Mouse (Mus musculus) left cerebral cortex, postnatal 14 days (tissue): ENCODE measurements at regions not wholly inside any gene's neighbourhood (a gene's known extent, or its start where the extent isn't known, plus 50 kb on each side); places are given as distances from the start of the nearest gene placed in this dataset.

Experiments
- DNase-seq, 2 experiments: peaks; one replicate each; pipeline ENCODE4 v3.0.0; 2021 to 2022; ENCODE audit warnings: low spot score in 2 of 2, mixed read lengths in 1 of 2
- intact Hi-C: fragments of 180-260 bp; cut with DNase I; formaldehyde crosslinking; loops from one replicate; pipeline ENCODE4 v1.15.1; 2025

DNA sequence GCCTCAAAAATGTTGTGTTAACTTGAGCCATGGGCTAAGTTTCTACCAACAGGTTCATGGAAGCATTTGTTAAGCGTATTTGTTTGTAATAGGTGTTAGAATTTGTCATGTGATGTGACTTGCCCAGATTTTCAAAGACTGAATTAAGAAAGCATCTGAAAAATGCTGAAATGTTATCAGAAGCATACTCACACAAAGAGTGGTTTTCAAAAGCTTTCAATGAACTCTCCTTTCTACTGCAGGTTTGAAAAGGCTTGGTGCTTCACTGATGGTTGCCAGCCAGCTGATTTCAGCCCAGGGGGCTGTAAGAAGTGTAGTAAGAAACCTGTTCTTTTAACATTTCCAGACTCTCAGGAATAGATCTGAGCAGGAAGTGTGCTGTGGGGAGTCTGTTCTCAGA, 238.1 kb upstream of the Tet2 start:
- intact Hi-C loops: no loop called here
- DNase-seq: no peak

DNA sequence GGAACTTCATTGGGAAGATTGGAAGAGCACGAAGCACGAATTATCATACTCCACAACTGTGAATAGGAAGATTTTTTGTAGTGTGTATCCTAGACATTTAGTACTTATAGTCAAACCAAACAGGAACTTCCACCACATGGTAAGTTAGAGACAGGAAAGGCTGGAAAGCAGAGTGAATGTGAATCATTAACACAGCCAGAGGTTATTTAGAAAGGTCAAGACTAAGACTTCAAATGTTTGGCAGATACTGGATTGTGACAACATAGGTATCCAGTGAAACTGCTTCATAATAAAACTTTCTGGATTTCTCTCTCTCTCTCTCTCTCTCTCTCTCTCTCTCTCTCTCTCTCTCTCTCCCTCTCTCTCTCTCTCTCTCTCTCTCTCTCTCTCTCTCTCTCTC, 246.4 kb upstream of the Tet2 start:
- intact Hi-C loops: no loop called here
- no peak for DNase-seq

DNA sequence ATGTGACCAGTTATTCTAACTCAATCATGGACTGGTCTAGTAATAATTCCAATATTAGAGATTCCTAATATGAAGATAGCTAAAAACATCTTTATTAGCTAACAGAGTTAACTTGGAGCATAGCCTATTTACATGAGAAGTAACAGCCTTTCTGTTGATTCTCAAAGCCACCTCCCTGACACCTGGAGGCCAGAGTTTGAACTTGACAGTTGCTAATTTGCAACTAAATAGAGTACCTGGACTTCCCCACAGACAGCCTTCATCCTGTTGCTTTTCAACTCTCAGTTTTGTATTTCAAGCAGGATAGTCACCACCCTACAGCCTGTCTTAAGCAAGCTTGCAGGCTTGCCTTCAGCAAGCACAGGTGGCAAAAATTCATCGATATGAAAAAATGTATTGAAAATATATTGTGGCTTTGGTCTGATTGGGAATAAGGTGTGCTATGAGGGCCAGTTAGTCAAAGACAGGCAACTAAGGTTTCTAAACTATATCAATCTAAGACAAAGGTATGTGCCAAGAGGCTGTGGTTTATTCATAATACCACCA, 264.1 kb upstream of the Tet2 start:
- no peak for DNase-seq
- intact Hi-C loops: no loop called here

DNA sequence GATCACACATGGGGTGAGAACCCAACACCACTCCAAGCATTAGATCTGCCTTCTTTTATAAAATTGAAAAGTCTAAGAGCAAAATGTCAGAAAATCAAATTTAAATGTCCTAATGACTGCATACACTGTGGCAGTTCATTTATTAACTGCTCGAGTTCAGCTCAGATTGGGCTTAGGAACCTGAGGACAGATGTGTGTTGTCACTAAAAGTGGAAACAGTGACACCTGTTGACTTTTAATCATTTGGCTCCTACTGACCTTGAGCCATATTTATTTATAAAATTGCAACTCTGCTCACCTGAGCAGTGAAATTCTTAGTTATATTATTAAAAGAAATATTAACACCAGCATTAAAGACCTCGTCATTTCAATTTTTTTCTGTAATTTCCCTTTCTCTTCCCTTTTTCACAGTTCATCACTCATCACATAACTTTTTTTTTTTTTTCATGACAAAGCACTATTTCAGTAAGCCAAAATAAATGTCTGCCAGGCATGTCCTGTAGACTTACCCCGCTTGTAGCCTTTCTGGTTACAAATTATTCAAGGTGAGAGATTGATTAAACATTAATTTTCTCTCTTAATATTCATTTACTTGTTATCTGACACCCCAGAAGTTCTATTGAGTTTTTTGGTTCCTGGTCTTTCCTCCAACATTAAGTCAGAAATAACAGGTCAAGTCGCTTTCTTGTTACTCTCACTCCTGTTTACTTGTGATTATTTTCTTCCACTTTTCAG, 274.2 kb upstream of the Tet2 start:
- no peak for DNase-seq
- intact Hi-C loops: no loop called here

DNA sequence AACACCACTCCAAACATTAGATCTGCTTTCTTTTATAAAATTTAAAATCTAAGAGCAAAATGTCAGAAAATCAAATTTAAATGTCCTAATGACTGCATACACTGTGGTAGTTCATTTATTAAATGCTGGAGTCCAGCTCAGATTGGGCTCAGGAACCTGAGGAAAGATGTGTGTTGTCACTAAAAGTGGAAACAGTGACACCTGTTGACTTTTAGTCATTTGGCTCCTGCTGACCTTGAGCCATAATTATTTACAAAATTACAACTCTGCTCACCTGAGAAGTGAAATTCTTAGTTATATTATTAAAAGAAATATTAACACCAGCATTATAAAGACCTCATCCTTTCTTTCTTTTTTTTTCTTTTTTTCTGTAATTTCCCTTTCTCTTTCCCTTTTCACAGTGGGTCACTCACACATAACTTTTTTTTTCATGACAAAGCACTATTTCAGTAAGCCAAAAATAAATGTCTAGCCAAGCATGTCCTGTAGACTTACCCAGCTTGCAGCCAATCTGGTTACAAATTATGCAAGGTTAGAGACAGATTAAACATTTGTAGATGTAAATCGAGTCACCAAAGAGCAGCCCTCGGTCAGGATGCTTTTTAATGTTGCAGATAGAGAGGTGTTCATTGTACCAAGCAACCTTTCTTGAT, 288.9 kb upstream of the Tet2 start:
- DNase-seq: no peak
- intact Hi-C loops: no loop called here

DNA sequence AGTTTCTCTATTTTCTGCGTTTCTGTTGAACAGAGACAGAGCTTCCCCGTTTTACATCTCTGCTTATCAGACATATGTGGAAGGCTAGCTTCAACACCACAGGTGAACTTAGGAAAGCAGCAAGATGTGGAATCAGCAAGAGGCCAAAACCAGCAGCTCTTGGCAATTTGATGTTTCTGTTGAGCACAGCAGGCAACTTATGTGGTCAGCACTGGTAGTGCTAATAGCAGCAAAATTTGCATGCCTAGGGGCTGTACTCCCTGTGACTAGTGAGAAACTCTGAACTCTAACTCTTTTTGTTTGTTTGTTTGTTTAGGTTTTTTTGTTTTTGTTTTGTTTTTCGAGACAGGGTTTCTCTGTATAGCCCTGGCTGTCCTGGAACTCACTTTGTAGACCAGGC, 289.5 kb upstream of the Tet2 start:
- intact Hi-C loops: no loop called here
- no peak for DNase-seq

DNA sequence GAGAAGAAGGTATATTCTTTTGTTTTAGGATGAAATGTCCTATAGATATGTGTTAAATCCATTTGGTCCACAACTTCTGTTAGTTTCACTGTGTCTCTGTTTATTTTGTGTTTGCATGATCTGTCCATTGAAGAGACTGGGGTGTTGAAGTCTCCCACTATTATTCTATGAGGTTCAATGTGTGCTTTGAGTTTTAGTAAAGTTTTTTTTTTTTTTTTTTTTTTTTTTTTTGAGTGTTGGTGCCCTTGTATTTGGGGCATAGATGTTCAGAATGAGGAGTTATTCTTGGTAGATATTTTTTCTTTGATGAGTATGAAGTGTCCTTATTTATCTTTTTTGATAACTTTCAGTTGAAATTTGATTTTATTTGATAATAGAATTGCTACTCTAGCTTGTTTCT, 301.4 kb upstream of the Tet2 start:
- intact Hi-C loops: no loop called here

DNA sequence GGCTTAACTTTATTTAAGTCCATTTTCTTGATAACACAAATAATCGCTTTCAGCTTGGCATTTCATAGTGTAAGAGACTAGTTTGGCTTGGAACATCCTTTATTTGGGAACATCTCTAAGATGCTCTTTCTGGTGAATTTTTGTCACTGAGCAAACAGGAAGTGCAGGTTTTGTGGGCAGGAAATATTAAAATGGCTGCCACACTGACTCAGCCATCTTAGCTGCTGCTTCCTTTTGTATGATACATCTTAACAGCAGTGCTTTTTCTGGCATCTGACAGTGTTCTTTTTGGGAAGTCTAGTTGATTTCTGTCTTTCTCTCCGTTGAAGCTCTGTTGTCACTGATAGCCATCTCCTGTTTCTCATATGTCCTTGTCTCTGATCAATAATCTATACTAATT, 329.4 kb upstream of the Tet2 start:
- intact Hi-C loops: loop anchor here (10.0 kb wide), 1 partner anchor 560 kb away; the partner anchor contains the start of gene Ppa2
- DNase-seq: no peak

More for the DNA sequence above, 301.4 kb upstream of the Tet2 start:
- no peak for DNase-seq

DNA sequence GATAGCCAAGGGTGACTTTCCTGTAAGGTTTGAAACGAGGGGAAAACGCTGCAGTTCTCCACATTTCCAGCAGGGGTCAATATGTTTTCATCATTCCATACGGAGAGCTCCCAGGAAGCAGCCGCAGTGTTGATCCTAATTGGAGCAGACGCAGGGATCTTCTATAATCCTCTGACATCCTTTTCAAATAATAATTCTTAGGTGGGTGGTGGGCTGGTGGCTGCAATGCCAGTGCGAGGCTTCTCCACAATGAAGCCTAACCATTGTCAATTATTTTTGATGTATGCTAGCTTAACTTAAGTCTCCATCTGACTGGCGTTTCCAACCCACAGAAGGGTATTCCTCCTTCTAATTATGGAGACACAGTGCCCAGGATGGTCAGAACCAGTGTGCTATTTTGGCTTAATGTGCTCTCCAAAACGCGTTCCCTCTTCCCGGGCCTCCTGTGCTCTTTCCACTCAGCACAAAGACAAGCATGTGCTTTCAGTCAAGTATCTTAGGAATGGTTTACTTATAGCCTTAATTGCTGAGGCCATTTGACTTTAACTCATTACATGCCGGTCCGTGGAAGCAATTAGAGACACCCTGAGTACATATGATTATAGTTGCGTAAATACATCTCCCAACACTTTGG, 331.6 kb upstream of the Tet2 start:
- peak; percentile 86 to 91 for DNase-seq
- intact Hi-C loops: loop anchor here (2.0 to 10.0 kb wide), 4 partner anchors 361 to 752 kb away; partner anchors contain the start of genes Cxxc4 and Ppa2

DNA sequence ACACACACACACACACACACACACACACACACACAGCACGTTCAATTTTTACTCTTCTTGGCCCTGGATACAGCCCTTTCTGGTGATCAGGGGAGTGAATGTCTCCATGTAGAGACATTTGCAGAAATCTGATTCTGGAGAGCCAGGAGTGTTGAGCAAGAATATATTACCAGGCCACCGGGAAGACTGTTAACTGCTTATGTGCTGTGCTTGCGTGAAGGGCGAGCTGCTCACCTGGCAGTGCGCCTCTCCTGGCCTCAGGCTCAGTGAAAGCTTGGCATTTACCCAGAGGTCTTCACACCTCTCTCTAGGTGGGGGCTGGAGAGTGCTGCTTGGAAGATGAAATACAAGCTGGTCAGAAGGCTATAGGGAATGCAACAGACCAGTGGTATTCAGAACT, 332.4 kb upstream of the Tet2 start:
- DNase-seq: peak in 1 of 2 experiments; percentile 31
- intact Hi-C loops: loop anchor here (2.0 to 10.0 kb wide), 4 partner anchors 360 to 751 kb away; partner anchors contain the start of genes Cxxc4 and Ppa2

DNA sequence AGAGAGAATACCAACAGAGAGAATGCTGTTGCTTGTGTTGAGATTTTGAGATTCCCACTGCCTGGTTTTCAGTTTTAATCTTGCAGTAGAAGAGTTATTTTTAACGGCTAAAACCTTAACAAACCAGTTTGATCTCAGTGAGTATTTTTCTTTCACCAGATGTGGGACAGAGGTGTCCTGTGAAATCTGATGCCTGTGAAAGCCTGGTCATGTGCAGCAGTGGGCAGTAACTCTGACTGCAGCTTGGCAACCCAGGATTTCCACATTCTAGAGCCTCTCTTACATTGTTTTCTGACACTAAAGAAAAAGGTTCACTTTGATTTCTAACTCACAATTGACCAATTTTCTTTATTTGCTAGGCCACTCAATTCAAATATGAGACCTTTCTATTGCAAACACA, 335.7 kb upstream of the Tet2 start:
- intact Hi-C loops: no loop called here
- no peak for DNase-seq

DNA sequence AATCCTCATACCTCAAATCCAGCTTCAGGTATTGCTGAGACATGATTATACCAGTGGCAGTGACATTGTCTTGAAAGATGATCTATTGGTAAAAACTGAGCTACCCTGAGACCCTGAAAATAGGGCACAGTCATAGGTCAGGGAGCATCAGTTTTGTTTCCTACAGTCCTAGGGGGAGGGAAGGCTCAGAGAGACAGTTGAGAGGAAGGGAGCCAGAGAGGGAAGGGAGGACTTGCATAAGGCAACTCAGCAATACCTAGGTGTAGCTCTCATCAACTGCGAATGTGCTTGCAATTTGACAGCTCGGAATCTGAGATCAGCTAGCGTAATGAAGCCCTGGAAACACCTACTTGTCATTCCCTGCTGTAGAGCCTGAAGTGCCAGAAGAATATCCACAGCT, 334.4 kb upstream of the Cxxc4 start:
- intact Hi-C loops: no loop called here
- no peak for DNase-seq

DNA sequence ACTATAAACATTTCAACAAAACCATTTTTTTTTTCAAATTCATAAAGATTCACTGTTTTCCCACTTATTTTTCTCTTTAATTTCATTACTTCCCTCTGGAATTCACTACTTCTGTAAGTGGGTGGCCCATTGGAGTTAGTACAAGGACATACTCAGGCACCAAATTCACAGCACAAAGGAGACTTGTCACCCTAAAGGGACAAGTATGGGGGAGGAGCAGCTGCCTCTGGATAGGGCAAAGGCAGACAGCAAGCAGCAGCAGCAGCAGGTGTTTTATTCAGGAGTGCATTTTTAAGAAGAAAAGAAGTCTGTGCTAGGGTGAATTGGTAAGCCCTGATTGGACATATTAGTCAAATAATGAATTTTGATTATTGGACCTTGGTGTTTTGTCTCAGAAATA, 314.1 kb upstream of the Cxxc4 start:
- no peak for DNase-seq
- intact Hi-C loops: no loop called here

DNA sequence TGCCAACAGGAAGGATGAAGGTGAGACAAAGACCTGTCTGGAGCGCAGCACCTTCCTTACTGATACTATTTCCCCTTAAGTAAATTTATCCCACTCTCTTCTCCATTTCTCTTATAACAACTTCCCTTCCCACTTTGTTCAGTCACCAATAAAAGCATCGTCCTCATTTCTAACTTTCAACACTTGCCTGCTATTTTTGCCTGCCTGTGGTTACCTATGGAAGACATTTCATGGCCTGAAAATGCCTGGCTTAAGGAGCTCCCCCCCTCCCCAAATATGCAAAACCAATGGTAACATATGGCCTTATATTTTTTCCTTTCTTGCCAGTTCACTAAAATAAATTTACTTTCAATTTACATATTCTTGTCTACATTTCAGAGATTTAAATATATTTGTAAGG, 271.0 kb upstream of the Cxxc4 start:
- intact Hi-C loops: no loop called here
- DNase-seq: no peak

DNA sequence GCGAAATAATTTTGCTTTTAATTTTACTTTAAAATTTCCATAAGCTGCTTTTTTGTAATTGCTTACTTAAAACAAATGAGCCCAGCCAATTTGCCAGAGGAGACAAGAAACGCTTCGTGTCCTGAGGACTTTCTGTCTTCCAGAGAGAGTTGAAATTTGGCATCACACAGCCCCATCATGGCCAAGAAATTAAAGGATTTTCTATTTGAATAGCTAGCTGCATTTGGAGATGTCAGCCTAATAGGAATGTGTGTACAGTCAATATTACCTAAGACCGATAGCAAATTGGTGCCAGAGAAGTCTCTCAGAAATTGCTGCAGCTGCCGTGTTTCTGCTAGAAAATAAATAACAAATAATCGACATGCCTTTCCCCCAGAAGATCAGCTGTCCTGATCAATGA, 268.1 kb upstream of the Cxxc4 start:
- DNase-seq: no peak
- intact Hi-C loops: no loop called here

DNA sequence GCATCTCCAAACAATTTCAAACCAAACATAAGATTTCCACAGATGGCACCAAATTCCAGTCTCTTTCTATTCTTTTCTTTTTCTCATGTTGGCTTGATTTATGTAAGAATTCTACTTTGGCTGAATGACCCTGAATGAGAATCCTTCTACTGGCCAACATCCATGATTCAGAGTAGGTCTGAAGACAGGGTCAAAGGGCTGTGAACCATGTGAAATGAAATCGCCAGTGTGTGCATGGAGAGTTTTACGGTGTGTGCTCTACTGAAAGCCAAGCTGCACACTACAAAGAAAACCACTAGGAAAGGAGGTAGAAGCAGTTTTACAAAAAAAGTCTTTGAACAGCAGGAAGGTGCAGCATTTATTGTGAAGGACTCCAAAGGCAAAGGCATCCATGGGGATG, 263.5 kb upstream of the Cxxc4 start:
- DNase-seq: no peak
- intact Hi-C loops: no loop called here

DNA sequence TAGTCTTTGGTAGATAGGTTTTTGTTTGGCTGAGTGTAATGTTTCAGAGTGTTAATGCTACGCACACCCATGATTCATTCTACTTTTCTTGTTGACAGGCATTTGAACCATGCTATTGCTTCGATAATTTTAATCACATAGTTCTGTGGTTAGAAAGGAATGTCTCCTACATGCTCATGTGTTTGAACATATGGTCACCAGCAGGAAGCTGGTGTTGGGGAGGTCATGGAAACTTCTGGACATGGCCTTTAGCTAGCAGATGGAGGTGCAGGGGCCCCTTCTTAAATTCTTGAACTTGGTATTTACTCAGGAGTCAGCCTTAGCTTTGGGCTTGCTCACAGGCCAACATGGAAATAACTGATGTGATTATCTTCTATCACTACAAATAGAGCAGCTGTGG, 248.6 kb upstream of the Cxxc4 start:
- no peak for DNase-seq
- intact Hi-C loops: no loop called here

DNA sequence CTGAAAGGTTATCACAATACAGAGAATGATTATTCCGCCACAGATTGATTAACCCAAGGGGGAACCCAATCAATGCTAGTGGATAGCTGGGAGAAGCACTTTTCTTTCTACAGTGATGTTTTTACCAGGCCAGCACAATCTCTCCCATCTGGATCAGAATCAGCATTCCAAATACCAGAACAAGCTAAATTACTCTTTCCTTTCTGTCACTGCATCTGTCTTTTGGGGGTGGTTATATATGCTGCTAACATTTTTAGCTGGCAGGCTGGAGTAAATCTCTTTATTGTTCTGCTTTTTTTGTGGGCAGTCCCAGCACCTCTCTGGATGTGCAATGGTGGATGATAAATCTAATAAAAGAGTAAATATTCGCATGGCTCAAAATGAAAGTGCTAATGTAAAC, 242.3 kb upstream of the Cxxc4 start:
- DNase-seq: peak in 1 of 2 experiments; percentile 9
- intact Hi-C loops: no loop called here

DNA sequence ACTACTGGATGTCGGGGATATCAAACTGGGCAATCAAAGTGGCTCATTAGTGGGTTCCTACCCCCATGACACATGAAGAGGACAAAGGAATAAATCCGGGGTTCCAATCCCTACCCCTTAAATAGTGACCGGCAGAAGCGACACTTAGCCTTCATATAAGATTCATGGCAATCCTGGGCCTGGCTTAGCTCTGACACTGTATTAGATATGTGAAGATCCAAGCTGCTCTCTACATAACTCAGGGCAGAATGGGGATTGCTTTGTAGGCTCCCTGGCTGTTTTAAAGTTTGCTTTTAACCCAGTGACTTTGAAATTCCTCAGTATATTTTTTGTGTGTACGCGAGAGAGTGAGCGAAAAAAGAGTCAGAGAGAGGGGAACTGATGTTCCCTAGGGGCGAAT, 236.3 kb upstream of the Cxxc4 start:
- DNase-seq: no peak
- intact Hi-C loops: no loop called here

DNA sequence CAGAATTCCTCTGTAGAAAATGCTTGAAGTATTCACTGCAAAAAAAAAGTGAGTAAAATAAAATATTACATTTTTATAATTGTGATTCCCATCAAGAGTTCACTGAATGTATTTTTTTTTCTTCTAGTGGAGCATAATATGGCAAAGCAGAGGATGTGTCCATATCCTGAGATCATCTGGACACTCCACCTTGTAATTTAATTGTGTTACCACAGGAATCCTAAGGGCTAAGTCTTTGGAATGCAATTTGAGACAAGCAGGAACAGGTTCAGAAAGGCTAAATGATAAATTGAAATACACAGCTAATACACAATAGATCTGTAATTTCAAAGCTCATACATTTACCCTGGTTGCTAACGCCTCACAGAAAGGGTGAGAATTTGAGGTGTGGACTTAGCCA, 235.7 kb upstream of the Cxxc4 start:
- intact Hi-C loops: no loop called here
- no peak for DNase-seq

DNA sequence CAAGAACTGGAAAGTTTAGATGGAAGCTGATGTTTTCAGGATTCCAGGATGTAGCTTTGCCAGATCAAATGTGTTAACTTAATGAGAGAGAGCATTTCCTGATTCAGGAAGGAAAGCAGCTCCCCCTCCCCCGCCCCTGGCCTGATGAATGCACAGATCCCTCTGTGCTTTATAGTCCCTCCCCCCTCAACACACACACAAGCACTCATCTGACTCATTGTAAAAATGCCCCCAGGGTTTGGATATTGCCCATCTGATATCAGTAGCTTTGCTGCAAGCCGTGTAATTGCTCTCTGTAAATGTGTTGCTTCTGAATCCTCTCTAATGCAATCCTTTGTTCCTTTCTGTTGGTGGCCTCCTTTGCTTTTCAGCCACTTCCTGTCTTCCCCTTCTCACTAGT, 221.5 kb upstream of the Cxxc4 start:
- DNase-seq: no peak
- intact Hi-C loops: no loop called here
